Mouse (Mus musculus): Measurements from ENCODE around the gene Slc37a3.
A peak's percentile ranks its signal among the peaks of the same experiment; 100 is the strongest.
"Not testable (repeated sequence)": the region's sequence is repeated elsewhere in the genome, so short reads cannot be mapped to it uniquely, and the experiment has no call there.

The Slc37a3 gene

DNA sequence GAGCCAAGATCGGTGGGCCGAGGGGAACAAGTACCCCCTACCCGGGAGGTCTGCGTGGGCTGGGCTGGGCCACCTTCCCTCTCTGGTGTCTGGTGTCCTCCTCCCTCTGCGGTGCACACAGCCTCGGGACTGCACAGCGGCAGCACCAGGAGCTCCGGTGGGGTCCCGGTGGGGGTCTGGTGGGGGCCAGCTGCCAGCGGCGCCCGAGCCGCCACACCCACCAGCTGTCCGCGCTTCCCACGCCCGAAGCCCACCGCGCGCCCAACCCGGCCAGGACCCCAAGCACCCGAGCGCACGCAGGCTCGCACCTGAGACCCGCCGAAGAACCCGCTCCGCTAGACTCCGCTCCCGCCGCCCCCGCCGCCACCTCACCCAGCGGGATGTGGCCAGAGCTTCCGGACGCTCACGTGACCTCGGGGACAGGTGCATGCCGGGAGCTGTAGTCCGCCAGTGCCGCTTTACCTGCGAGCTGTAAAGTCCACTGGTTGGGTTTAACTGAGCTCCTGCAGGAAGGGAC is at the start of gene Slc37a3:
Gene Slc37a3, minus strand, starts transcription at position 365 of the 517 bp plus-strand sequence.
- DNase-seq (ENCODE audit: low spot score in 2 of 2): peak; percentile 82 to 86

DNA sequence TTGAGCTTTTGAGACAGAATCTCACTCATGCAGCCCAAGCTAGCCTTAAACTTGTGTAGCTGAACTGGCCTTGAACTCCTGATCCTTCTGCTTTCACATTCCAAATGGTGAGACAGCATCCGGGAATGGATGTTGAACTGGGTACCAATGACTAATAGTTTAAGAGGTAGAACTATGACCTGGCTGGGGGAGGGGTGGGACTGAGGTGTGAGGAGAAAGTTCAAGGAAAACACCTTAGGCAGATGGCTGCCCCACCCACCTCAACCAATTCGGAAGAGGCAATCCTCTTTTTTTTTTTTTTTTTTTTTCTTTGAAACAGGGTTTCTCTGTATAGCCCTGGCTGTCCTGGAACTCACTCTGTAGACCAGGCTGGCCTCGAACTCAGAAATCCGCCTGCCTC is 49.2 kb upstream of the Slc37a3 start:
- no peak for DNase-seq (ENCODE audit: low spot score in 2 of 2)

GRCm38 (mm10) chr6:39425181-39425580 is 47.7 kb upstream of the Slc37a3 start:
- DNase-seq (ENCODE audit: low spot score in 2 of 2): no peak

DNA sequence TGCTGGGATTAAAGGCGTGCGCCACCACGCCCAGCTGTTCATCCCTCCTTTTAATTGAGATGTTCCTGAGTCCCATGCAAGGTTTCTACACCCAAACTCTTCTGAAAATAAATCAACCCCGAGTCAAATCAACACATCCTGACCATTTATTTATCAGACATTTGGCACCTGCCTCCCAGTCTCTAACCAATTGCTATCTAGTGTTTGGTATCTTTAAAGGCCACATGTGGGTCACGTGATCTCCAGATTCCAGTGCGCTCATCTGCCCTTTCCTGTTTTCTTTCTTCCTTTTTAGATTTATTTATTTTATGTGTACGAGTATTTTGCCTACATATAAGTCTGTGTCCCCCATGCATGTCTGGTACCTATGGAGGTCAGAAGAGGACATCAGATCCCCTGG is 46.2 kb upstream of the Slc37a3 start:
- DNase-seq (ENCODE audit: low spot score in 2 of 2): no peak

DNA sequence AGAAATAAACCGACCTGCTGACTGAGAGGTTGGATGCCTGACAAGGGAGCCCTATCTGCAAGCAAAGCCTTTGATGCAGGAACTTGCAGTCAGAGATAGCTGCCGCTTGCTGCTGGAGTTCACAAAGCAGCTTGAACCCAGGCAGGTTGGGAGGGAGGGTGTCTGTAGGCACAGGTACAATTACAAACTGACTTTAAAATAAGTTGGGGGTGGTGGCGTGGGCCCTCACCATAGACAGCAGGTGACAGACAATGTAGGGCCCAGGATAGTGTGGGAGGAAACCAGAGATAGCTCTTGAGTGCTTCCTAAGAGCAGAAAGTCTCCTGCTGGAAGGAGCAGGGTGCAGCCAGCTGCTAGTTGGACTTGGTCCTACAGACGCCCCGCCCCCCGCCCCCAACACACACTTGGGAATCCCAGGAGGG is 45.7 kb upstream of the Slc37a3 start:
- DNase-seq (ENCODE audit: low spot score in 2 of 2): no peak

GRCm38 (mm10) chr6:39420867-39421266 is 43.4 kb upstream of the Slc37a3 start:
- no peak for DNase-seq (ENCODE audit: low spot score in 2 of 2)

DNA sequence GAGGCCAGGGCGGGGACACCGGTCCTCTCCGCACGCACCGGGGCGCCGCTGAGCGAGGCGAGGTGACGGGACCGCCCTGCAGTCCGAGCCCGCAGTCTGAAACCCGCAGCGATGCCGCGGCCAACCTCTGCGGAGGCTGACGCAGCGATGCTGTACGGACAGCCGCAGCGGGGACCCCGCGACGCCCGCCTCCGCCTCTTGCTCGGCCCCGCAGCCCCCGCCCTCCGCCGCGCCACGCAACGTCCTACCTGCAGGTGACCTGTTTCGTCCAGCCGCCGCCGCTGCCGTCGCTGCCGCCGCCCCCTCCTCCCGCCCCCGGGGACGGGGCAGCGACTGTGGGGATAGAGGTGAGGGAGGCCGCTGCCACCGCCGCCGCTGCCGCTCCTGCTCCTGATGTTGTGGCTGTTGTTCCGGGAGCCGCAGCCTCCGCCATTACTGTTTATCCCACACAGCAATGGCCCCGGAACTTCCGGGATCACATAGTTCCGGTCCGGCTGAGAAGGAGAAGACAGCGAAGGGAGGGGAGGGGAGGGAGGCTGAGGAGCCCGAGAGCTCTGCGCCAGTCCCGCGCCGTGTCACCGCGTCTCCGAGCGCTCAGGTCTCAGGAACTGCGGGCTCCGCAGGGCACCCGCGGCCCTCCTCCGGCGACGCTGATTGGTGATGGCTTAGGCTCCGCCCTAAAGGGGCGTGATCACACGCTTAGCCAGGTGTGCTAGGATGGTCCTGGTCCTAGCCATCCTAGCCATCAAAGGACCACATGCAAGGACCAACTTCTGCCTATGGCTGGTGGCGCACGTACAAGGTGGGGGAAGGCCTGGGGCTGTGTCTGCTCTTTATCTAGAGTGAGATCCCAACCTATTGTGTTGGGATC is 42.6 kb upstream of the Slc37a3 start, which contains the start of gene Mkrn1:
Gene Mkrn1, minus strand, starts transcription at position 612 of the 871 bp plus-strand sequence.
- DNase-seq (ENCODE audit: low spot score in 2 of 2): peak; percentile 56 to 72

DNA sequence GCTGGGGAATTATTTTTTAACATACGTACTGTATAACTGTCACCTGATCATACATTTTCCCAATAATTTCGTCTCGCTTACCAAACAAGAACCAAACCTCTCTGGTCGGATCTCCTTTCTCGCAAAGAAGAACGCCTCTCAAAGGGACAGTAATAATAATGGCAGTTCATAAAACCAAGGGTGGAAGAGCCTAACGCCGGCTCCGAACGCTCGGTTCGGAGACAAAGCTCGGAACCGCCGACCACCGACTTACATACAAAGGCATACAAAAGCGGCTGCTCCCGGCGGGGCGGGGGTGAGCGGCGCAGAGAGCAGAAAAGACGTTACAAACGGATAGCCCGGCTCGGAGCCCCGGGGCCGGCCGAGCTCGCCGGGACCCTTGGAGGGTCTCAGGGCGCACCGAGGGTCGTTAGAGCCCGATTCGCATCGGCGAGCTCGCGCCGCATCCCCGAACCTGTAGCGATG is 41.9 kb upstream of the Slc37a3 start:
- no peak for DNase-seq (ENCODE audit: low spot score in 2 of 2)

- DNase-seq (ENCODE audit: low spot score in 2 of 2): not testable (repeated sequence)
Measured at GRCm38 (mm10) chr6:39416654-39417053, 39.2 kb upstream of the Slc37a3 start.

- DNase-seq (ENCODE audit: low spot score in 2 of 2): peak in 1 of 2 experiments; percentile 33
Measured at GRCm38 (mm10) chr6:39415762-39416161, 38.3 kb upstream of the Slc37a3 start.

- no peak for DNase-seq (ENCODE audit: low spot score in 2 of 2)
Measured at GRCm38 (mm10) chr6:39414106-39414505, 36.6 kb upstream of the Slc37a3 start.

DNA sequence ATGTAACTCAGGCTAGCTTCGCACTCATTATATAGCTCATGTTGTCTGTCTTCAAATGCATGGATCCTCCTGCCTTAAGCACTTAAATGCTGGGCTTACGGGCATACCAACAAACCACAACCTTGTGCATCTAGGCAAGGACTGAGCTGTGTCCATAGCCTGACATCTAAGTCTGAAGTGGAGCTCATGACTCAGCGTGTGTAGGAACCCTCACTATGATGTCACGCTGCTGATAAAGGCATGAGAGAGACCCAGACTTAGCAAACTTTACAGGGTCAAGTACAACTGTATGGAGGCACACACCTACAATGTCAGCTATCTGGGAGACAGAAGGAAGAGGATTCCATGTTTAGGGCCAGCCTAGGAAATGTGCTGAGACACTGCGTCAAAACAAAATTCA is 29.0 kb upstream of the Slc37a3 start:
- no peak for DNase-seq (ENCODE audit: low spot score in 2 of 2)

- no peak for DNase-seq (ENCODE audit: low spot score in 2 of 2)
Measured at GRCm38 (mm10) chr6:39403136-39403535, 25.7 kb upstream of the Slc37a3 start.

DNA sequence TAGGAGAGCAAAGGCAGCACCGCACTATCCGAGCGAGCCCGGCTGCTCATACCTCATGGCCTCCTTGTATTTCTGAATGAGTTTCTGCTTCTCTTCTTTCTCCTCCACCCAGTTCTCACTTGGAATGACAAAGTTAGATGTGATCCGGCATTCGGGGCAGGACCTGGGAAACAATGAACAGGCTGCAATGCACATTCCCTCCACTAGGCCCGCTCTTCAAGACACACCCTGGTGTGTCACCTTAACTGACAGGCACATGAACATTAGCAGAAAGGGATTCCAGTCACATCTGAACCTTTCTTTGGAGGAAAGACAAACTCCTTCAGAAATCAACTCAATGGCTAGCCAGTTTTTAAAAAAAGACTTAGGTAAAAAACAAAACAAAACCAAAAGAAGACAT is 22.9 kb upstream of the Slc37a3 start:
- no peak for DNase-seq (ENCODE audit: low spot score in 2 of 2)

- no peak for DNase-seq (ENCODE audit: low spot score in 2 of 2)
Measured at GRCm38 (mm10) chr6:39398342-39398741, 20.9 kb upstream of the Slc37a3 start.

GRCm38 (mm10) chr6:39397046-39397445 is 19.6 kb upstream of the Slc37a3 start:
- no peak for DNase-seq (ENCODE audit: low spot score in 2 of 2)

GRCm38 (mm10) chr6:39395916-39396315 is 18.4 kb upstream of the Slc37a3 start:
- no peak for DNase-seq (ENCODE audit: low spot score in 2 of 2)

GRCm38 (mm10) chr6:39395471-39395870 is 18.0 kb upstream of the Slc37a3 start:
- DNase-seq (ENCODE audit: low spot score in 2 of 2): no peak

DNA sequence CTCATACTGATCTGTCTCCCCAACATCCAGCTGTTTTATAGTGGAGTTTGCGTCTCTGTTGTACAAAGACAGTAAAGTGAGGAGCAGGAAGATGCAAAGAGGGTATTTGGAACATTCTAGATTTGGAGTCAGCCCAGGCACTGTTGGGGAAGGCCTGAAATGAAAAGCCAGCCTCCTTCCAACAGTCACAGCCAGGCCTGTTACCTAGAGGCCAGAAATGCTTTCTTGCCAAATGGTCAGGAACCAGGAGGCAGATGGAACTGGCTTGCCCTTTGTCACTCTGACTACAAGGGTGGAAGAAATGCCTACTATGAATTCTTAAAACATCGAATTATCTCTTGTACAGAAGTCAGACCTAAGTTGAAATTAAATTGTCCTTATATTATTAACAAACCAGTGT is 12.5 kb upstream of the Slc37a3 start:
- no peak for DNase-seq (ENCODE audit: low spot score in 2 of 2)

DNA sequence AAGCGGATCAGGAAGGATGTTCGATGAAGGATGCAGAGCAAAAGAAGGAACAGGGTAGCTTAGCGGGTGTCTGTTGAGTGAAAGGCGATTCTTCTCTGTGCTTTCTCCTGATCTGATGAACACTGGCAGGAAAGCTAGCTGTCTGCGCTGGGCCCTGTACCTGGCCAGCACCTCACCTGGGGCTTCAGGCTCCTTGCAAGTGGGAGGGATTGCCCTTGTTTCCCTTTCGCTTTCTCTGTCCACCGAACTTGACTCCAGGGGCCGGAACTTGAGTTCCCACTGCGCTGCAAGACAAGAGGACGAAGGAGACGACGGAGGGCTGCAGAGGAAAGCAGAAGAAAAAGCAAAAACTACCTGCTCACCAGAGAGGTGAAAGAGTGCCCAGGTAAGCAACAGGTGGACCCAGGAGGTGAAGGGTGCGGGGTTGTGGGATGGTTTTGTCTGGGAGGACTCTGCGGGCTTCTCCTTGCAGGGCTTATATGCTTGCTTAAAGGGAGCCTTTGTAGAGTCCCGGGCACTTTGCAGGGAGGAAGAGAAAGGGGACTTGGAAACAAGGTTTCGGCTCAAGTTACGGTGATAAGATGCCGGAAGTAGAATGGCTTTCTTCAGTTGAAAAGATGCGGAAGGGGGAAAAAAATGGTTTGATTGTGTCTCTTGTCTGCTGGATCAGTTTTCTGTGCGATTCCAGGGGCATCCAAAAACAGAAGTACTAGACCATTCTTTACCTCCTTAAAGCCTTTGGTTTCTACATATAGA is 3.8 kb upstream of the Slc37a3 start, which contains the start of gene Rab19:
Gene Rab19, plus strand, starts transcription at position 51 of the 756 bp plus-strand sequence.
- DNase-seq (ENCODE audit: low spot score in 2 of 2): peak; percentile 42 to 56

DNA sequence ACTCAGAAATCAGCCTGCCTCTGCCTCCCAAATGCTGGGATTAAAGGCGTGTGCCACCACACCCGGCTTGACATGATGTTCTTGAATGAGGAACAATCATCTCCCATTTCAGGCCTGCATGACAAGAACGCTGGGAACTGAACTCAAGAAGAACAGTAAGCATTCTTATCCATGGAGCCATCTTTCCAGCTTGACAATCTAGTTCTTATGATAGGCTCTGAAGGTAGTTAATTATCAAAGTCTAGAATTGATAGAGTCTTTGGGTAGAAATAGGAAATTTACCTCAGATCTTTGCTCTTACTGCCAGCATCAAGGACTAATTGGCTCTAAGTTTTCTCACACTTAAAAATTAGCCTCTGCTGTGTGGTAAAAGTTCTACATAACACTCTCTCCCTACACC is 2.8 kb upstream of the Slc37a3 start:
- DNase-seq (ENCODE audit: low spot score in 2 of 2): no peak

DNA sequence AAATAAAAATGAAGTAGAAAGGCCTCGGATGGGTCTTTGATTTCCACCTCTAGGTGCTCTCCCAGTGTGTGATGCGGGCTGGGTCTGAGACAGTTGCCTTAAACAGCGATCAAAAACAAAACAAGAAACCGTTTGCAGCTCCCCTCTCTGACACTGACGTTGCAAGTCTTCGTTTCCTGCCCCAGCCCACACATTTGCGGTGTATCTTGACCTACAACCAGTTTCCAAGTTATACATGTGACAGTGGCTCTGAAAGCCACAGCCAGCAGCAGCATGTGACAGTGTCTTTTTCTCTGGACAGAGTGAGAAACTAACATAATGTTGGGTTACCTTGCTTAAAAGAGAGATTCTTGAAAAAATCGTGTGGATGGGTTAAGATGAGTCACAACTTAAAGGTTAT is 2.3 kb upstream of the Slc37a3 start:
- no peak for DNase-seq (ENCODE audit: low spot score in 2 of 2)

All from urinary bladder, adult 18-20 months (tissue).